In the genomic region with DNA sequence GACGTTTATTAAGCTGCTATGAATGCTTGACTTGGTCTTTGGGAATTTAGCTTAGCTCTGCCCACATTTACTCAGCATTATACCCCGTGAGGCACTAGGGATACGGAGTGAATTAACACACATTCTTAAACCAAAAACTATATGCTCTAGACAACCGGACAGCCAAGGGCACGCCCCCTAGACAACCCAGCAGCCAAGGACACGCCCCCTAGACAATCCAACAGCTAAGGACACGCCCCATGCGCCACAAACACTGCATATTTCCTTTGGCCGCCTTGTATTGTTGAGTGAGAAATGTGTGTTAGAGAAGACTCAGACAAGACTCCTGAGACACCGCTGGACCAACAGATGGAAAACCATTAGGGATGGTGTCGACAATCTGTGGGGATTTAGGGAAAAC, we compare ENCODE assay signal across 8 mouse cellular contexts. TPM values are rescaled to one million over a fixed set of nuclear protein-coding genes. Genes with fewer than 3 reads are reported as not detected.
DNase-seq lines count a peak whose midpoint lies in the region; ATAC-seq lines count a peak whose summit lies in the region.

No protein-coding gene starts in this region.

- H3K4me2 ChIP-seq in midbrain, embryonic 11.5 days = no peak overlapping the region
- no peak overlapping the region for H3K4me2 ChIP-seq in midbrain, embryonic 16.5 days (ENCODE audit: low read length)

- DNase-seq in midbrain, embryonic 11.5 days (ENCODE audit: low spot score, missing footprints) = peak; percentile 87
- DNase-seq in lung, postnatal 10 days = peak; percentile 56
- peak; percentile 90 for DNase-seq in thymus, postnatal 14 days
- DNase-seq in kidney, postnatal 25 days = no peak
- DNase-seq in layer of hippocampus, postnatal 14 days (ENCODE audit: low spot score in 2 of 2) = no peak
- DNase-seq in left cerebral cortex, postnatal 14 days (ENCODE audit: low spot score in 2 of 2) = no peak

- no peaks in the 10 kb centered on the region for H3K36me3 ChIP-seq in midbrain, embryonic 11.5 days (ENCODE audit: control insufficient read depth, insufficient read depth, low read length)
- H3K36me3 ChIP-seq in midbrain, embryonic 16.5 days (ENCODE audit: control insufficient read depth, insufficient read depth, low read length) = no peaks in the 10 kb centered on the region

- no peaks in the 10 kb centered on the region for H3K27me3 ChIP-seq in midbrain, embryonic 11.5 days (ENCODE audit: control insufficient read depth, insufficient read depth, low read length)
- H3K27me3 ChIP-seq in midbrain, embryonic 16.5 days (ENCODE audit: control insufficient read depth, insufficient read depth, low read depth, low read length) = no peaks in the 10 kb centered on the region

- peak; percentile 75 for ATAC-seq in midbrain, embryonic 11.5 days (ENCODE audit: low FRiP score)
- no peak for ATAC-seq in midbrain, embryonic 16.5 days
- ATAC-seq in granulocyte monocyte progenitor cell, adult 5-6 weeks (replicated peaks; ENCODE audit: poor library complexity, severe bottlenecking) = peak; percentile 53; the same call in 1 of the 2 replicates

- 58% methylated on average over 11 of the region's 11 CpGs for WGBS in midbrain, embryonic 11.5 days
- 50% methylated on average over 11 of the region's 11 CpGs for WGBS in midbrain, embryonic 16.5 days

- intact Hi-C loops in left cerebral cortex, postnatal 14 days (cut with DNase I) = no loop called here

- H3K9ac ChIP-seq in midbrain, embryonic 11.5 days (ENCODE audit: low read length) = no peak overlapping the region
- no peak overlapping the region for H3K9ac ChIP-seq in midbrain, embryonic 16.5 days (ENCODE audit: low read depth, low read length)

- H3K4me1 ChIP-seq in midbrain, embryonic 11.5 days (ENCODE audit: control insufficient read depth, insufficient read depth, low read length) = no peaks in the 10 kb centered on the region; the same call in 1 of the 2 replicates
- peaks cover 7% of the 10 kb centered on the region; the same call in 1 of the 2 replicates for H3K4me1 ChIP-seq in midbrain, embryonic 16.5 days (ENCODE audit: control insufficient read depth, insufficient read depth, low read length)

- H3K27ac ChIP-seq in midbrain, embryonic 11.5 days (ENCODE audit: low read depth, low read length) = no peak overlapping the region
- no peak overlapping the region for H3K27ac ChIP-seq in midbrain, embryonic 16.5 days (ENCODE audit: low read length)

- H3K9me3 ChIP-seq in midbrain, embryonic 11.5 days (ENCODE audit: control insufficient read depth, low read length) = no peaks in the 10 kb centered on the region
- no peaks in the 10 kb centered on the region for H3K9me3 ChIP-seq in midbrain, embryonic 16.5 days (replicated peaks; ENCODE audit: control insufficient read depth, low read length, poor library complexity, severe bottlenecking)

- no peak overlapping the region for H3K4me3 ChIP-seq in midbrain, embryonic 11.5 days (ENCODE audit: low read depth, low read length)
- H3K4me3 ChIP-seq in midbrain, embryonic 16.5 days (ENCODE audit: low read depth, low read length) = no peak overlapping the region

RNA-seq across cellular contexts. Expression of a gene that starts 39.1 kb away (rescaled TPM):
- 2.2 and 2.3 TPM in 2 replicates for polyA plus RNA-seq in midbrain, embryonic 11.5 days (2014; fragmentation: Nextera tagmentation; extraction: Ambion mirVana)
- 25.9 and 38.6 TPM in 2 replicates for polyA plus RNA-seq in midbrain, embryonic 16.5 days (2015; fragmentation: Nextera tagmentation; extraction: Ambion mirVana)
- total RNA-seq in granulocyte monocyte progenitor cell, adult 5-6 weeks (2014; fragmentation: Nextera tagmentation) = not detected in 2 replicates
- not detected in 2 replicates for total RNA-seq in granulocyte monocyte progenitor cell, adult 5-6 weeks (2017)
- 100 to 1,000 TPM; 122 to 127 TPM for total RNA-seq in layer of hippocampus, postnatal 14 days (2021)
- total RNA-seq in left cerebral cortex, postnatal 14 days (2021) = 10 to 100 TPM; 32.6 to 48.5 TPM

Comparison
In these comparisons a context has a peak if more than half of its experiments do, and no peak if none do; other contexts are left out.
1. DNase-seq: peak in midbrain, embryonic 11.5 days (single experiment), lung, postnatal 10 days (single experiment) and thymus, postnatal 14 days (single experiment); none in kidney, postnatal 25 days (0 of 2), layer of hippocampus, postnatal 14 days (0 of 2) and left cerebral cortex, postnatal 14 days (0 of 2).
2. RNA of a gene that starts 39.1 kb away (total RNA-seq): 122 to 127 TPM in layer of hippocampus, postnatal 14 days and 32.6 to 48.5 TPM in left cerebral cortex, postnatal 14 days; not detected in granulocyte monocyte progenitor cell, adult 5-6 weeks; every median in the first group is over 10 times any median in the second.